Mouse (Mus musculus): Measurements from ENCODE around the gene Pakap.
A peak's percentile ranks its signal among the peaks of the same experiment; 100 is the strongest.

Gene Pakap

DNA sequence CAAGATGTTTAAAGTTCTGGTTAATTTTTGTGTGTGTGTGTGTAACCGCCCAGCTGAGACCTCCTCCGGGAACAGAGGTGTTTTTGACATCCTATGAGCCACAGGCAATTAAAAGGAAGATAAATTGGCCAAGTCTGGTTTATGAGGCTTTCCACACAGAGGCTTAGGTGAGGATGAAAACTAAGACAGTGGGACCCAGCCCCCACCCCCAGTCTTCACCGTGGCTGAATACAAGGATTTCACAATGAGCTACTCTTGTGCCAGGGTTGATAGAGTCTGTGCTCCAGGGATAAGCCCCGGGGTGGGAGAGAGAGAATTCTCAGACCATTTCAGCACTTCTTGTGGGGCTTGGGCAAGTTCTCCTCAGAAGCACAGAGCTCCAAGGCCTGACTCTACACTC lies 183.1 kb downstream of the Pakap start:
- DNase-seq (ENCODE audit: extremely low read depth, insufficient read length, low spot score): no peak

DNA sequence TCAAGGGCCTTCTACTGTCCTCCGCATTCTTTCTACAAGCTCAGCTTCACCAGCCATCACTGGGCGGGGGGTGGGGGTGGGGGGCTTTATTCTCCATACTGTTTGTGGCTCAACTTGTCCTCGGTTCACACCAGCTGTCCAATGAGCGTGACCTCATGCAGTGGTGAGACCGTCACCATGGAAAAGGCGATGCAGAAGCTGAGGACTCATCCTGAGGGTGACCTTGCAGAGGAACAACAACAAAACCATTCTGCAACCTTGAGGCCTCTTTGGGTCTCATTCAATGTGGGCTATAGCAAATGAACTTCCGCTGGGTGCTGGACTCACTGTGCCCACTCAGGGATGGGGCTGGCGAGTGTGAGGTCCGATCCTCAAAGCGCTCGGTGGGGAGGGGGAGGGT lies 183.6 kb downstream of the Pakap start:
- DNase-seq (ENCODE audit: extremely low read depth, insufficient read length, low spot score): no peak

GRCm38 (mm10) chr4:57755085-57755484 lies 187.1 kb downstream of the Pakap start:
- no peak for DNase-seq (ENCODE audit: extremely low read depth, insufficient read length, low spot score)

- peak; percentile 31 for DNase-seq (ENCODE audit: extremely low read depth, insufficient read length, low spot score)
These were observed 190.0 kb downstream of the Pakap start for GRCm38 (mm10) chr4:57757997-57758396.

- no peak for DNase-seq (ENCODE audit: extremely low read depth, insufficient read length, low spot score)
These were observed 194.4 kb downstream of the Pakap start for GRCm38 (mm10) chr4:57762424-57762823.

DNA sequence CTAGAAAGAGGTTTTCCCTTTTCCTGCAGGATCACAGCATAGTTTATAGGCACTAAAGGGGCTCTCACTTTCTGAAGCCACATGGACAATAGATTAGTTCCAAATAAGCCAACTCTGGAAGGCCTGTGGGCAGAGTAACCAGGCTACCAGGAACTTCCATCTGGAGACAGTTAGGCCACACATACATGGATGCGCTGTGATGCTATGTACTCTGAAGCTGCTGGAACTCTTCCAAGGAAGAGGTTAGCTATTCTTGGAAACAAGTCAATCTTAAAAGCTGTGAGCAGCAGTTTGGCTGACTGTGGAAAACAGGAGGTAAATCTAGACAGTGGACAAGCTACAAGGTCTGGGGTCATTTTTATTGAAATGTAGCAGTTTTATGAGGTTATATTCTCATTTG lies 196.4 kb downstream of the Pakap start:
- DNase-seq (ENCODE audit: extremely low read depth, insufficient read length, low spot score): peak; percentile 34

GRCm38 (mm10) chr4:57764926-57765325 lies 196.9 kb downstream of the Pakap start:
- DNase-seq (ENCODE audit: extremely low read depth, insufficient read length, low spot score): no peak

DNA sequence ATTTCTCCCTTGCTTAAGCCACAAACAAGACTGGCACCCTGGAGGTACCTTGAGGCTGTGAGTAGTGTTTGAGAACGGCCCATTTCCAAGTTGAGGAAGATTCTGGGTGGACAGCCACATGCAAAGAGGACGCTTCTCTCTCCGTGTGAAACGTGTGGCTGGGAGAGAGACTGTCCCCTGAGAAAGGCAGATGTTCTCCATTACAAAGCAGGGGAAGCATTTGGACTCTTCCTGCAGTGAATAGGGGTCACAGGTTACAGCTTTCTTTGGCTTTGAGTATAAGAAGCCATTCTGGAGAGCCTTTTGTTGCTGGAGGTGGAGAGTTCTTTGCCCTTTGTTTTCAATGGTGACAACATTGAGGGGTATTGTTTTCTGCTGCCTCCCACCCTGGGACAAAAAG lies 197.8 kb downstream of the Pakap start:
- DNase-seq (ENCODE audit: extremely low read depth, insufficient read length, low spot score): no peak

GRCm38 (mm10) chr4:57769007-57769406 lies 201.0 kb downstream of the Pakap start:
- no peak for DNase-seq (ENCODE audit: extremely low read depth, insufficient read length, low spot score)

GRCm38 (mm10) chr4:57770185-57770823 lies 202.3 kb downstream of the Pakap start:
- peak; percentile 44 for DNase-seq (ENCODE audit: extremely low read depth, insufficient read length, low spot score)

DNA sequence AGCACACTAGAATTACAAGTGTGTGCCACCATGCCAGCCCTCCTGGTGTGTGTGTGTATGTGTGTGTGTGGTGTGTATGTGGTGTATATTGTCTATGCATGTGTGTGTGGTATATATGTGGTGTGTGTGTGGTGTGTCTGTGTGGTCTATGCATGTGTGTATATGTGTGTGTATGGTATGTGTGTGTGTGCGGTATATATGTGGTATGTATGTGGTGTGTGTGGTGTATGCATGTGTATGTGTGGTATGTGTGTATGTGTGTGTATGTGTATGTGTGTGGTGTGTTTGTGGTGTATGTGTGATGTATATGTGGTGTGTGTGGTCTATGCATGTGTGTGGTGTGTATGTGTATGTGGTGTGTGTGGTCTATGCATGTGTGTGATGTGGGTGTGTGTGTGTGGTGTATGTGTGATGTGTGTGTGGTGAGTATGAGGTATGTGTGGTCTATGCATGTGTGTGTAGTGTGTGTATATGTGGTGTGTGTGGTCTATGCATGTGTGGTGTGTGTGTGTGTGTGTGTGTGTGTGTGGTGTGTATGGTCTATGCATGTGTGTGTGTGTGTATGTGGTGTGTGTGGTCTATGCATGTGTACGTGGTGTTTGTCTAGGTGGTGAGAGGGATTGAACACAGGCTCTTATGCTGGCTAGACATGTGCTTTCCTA lies 203.7 kb downstream of the Pakap start:
- DNase-seq (ENCODE audit: extremely low read depth, insufficient read length, low spot score): no peak

DNA sequence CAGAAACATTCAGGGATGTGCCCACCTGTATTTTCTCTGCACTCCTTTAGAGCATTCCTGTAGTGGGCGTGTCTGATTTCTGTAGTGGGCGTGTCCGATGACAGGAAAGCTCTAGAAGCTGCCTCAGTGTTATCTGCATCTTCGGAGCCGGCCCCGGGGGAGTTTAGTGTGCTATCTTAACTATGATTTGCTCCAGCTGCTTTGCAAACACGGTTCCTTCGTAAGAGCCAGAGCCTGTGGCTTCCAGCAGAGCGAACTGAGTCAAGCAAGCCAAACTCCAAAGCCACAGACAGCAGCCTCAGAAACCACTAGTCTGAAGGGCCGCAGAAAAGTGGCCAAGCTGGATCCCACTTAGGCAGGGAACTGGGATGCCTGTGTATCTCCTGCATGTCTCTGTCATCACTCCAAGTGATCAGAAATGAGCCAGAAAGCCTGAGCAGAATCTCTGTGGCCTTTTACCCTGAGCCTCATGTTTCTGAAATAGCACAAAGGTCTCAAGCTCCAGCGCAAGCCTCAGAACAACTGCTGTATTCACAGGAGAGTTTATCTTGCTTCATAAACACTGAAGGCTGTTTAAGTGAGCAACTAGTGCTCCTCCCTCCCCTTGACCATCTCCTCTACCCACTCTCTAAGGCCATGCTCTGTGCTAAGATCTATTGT lies 205.0 kb downstream of the Pakap start:
- DNase-seq (ENCODE audit: extremely low read depth, insufficient read length, low spot score): no peak

DNA sequence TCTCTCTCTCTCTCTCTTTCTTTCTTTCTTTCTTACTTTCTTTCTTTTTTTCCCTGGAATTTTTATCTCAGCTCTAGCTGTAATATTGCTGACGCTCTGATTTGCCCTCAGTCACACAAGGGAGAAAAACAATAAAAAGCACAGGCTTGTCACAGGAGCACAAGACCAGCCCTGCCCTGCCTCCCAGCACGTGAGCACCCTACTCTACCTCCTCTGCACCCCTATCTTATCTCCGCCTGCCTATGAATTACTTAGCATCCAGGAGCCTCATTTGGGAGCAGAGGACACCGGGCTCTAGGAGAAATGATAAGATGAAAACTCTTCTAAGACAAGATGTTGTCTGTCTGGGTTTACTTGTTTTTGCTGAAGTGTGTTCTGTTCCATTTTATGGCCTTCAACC lies 206.5 kb downstream of the Pakap start:
- no peak for DNase-seq (ENCODE audit: extremely low read depth, insufficient read length, low spot score)

- no peak for DNase-seq (ENCODE audit: extremely low read depth, insufficient read length, low spot score)
These were observed 207.6 kb downstream of the Pakap start for GRCm38 (mm10) chr4:57775582-57775981.

DNA sequence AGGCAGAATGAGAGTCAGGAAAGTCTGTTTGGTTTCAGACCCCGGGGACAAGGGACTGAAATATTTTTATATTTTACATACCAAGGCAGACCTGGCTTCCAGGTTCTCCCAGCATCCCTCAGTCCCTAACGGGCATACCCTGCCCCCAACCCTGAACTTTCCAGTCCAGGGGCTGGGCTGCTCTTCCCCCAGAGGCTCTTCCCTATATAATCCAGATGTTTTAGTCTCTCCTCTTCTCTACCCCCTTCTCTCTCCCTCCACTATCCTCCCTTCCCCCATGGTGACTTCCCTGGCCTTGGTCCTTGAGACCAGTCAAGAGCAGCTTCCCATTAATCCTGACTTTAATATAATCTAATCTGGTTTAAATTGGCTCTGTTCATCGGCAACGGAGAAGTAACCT lies 212.4 kb downstream of the Pakap start:
- DNase-seq (ENCODE audit: extremely low read depth, insufficient read length, low spot score): no peak

DNA sequence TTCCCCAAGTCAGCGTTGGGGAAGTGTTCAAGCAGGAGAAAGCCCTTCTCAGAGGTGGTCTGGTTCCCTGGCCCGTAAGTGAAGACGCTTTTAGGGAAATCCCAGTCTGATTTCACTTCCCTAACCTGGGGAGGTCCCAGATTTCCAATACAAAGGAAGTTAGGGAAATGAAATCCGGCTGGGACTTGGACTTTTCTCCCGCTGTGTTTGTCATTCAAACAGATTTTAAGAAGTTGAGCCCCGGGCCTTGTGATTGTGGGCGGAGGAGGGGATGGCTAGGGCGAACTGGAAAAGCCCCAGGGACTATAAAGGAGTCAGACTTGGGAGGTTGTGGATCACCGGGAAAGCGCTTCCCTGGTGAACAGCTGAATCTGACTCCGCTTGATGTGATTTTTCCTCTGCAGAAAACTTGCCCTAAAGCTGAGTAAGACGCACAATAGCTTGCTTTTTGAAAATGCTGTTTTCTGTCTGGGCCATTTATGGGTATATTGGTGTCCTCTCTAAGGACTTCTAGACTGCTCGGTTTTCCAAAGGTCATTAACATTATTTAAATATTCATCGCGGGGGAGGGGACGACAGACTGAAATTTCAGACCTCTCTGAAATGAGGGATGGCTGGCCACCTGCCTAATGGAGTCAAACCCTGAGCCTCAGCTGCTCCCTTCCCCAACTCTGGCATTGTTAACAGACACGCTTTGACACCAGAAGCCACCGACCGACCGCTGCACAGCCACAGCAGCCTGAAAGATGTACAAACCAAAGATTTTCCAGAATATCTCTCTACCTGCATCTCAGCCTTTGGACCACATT lies 213.1 kb downstream of the Pakap start:
- no peak for DNase-seq (ENCODE audit: extremely low read depth, insufficient read length, low spot score)

GRCm38 (mm10) chr4:57781994-57782393 lies 214.0 kb downstream of the Pakap start:
- DNase-seq (ENCODE audit: extremely low read depth, insufficient read length, low spot score): peak; percentile 94

- DNase-seq (ENCODE audit: extremely low read depth, insufficient read length, low spot score): peak; percentile 52
These were observed 214.8 kb downstream of the Pakap start for GRCm38 (mm10) chr4:57782549-57783390.

GRCm38 (mm10) chr4:57783391-57783770 lies 215.4 kb downstream of the Pakap start:
- no peak for DNase-seq (ENCODE audit: extremely low read depth, insufficient read length, low spot score)

GRCm38 (mm10) chr4:57783853-57784600 lies 216.0 kb downstream of the Pakap start:
- peak; percentile 61 for DNase-seq (ENCODE audit: extremely low read depth, insufficient read length, low spot score)
